Mouse (Mus musculus) MEL (cell line): ENCODE data around the gene Jmjd8. TPM values are rescaled to one million over a fixed set of nuclear protein-coding genes. Genes with fewer than 3 reads are reported as not detected.

Source experiments
- DNase-seq: peaks from one replicate; pipeline ENCODE4 v3.0.0; 2011; ENCODE audit warnings: low read depth, low spot score
- H3K27ac ChIP-seq: 2 replicates; pipeline ENCODE4 v1.5.1; 2012; ENCODE audit warnings: low read depth, mild to moderate bottlenecking, control low read depth, low read length, moderate library complexity; ENCODE audit not compliant: control insufficient read depth
- H3K27me3 ChIP-seq, 2 experiments: fragments of 150-350 bp in 1 of 2; sonication (generic) in 1 of 2; 2 replicates each; pipeline ENCODE4 v1.6.1; 2012; ENCODE audit warnings: low read length in 2 of 2, mild to moderate bottlenecking in 2 of 2, improper control_type of control experiment in 1 of 2, moderate library complexity in 1 of 2; ENCODE audit not compliant: insufficient read depth in 2 of 2, control insufficient read depth in 1 of 2
- H3K36me3 ChIP-seq, 2 experiments: 2 replicates each; pipeline ENCODE4 v1.6.1; 2012 to 2014; ENCODE audit warnings: low read length in 2 of 2, improper control_type of control experiment in 1 of 2, inconsistent platforms in 1 of 2, mild to moderate bottlenecking in 1 of 2; ENCODE audit not compliant: insufficient read depth in 2 of 2, control insufficient read depth in 1 of 2
- H3K4me1 ChIP-seq, 2 experiments: fragments of 150-350 bp in 1 of 2; sonication (generic) in 1 of 2; 2 replicates each; pipeline ENCODE4 v1.6.1; 2012; ENCODE audit warnings: low read length in 2 of 2, improper control_type of control experiment in 1 of 2, mild to moderate bottlenecking in 1 of 2; ENCODE audit not compliant: insufficient read depth in 2 of 2, control insufficient read depth in 1 of 2
- H3K4me3 ChIP-seq, 2 experiments: fragments of 150-350 bp in 1 of 2; sonication (generic) in 1 of 2; 2 replicates each; pipeline ENCODE4 v1.5.1; 2012; ENCODE audit warnings: low read depth in 2 of 2, low read length in 2 of 2, mild to moderate bottlenecking in 2 of 2, moderate library complexity in 2 of 2, control low read depth in 1 of 2, improper control_type of control experiment in 1 of 2; ENCODE audit not compliant: control insufficient read depth in 1 of 2, insufficient read depth in 1 of 2
- H3K79me2 ChIP-seq: 2 replicates; pipeline ENCODE4 v1.6.1; 2012; ENCODE audit warnings: mild to moderate bottlenecking, low read length, moderate library complexity; ENCODE audit not compliant: control insufficient read depth, poor library complexity, insufficient read depth
- H3K9ac ChIP-seq: 2 replicates; pipeline ENCODE4 v1.6.1; 2012; ENCODE audit warnings: low read depth, mild to moderate bottlenecking, control low read depth, low read length, moderate library complexity; ENCODE audit not compliant: control insufficient read depth, poor library complexity, severe bottlenecking
- H3K9me3 ChIP-seq: fragments of 150-350 bp; sonication (generic); replicated peaks from 2 replicates; pipeline ENCODE4 v1.6.1; 2012; ENCODE audit warnings: mild to moderate bottlenecking, low read length, improper control_type of control experiment, moderate library complexity; ENCODE audit not compliant: insufficient read depth
- BHLHE40 ChIP-seq: IDR thresholded peaks from 2 replicates; pipeline ENCODE4 v1.6.1; 2012; ENCODE audit warnings: low read depth, mild to moderate bottlenecking, inconsistent platforms, low read length, improper control_type of control experiment, borderline replicate concordance
- CHD2 ChIP-seq: IDR thresholded peaks from 2 replicates; pipeline ENCODE4 v1.6.1; 2011; ENCODE audit warnings: low read length, improper control_type of control experiment
- E2F4 ChIP-seq: IDR thresholded peaks from 2 replicates; pipeline ENCODE4 v1.6.1; 2011; ENCODE audit warnings: low read depth, low read length, improper control_type of control experiment, borderline replicate concordance
- ELF1 ChIP-seq: IDR thresholded peaks from 2 replicates; pipeline ENCODE4 v1.6.1; 2014; ENCODE audit warnings: low read depth, mild to moderate bottlenecking, inconsistent platforms, low read length, improper control_type of control experiment, moderate library complexity
- EP300 ChIP-seq, 2 experiments: IDR thresholded peaks; 2 replicates each; pipeline ENCODE4 v1.6.1; 2011; ENCODE audit warnings: improper control_type of control experiment in 2 of 2, low read length in 2 of 2, low read depth in 1 of 2, mild to moderate bottlenecking in 1 of 2
- ETS1 ChIP-seq: IDR thresholded peaks from 2 replicates; pipeline ENCODE4 v1.6.1; 2012; ENCODE audit warnings: low read depth, mild to moderate bottlenecking, inconsistent platforms, low read length, improper control_type of control experiment, moderate library complexity
- GABPA ChIP-seq: IDR thresholded peaks from 2 replicates; pipeline ENCODE4 v1.6.1; 2012; ENCODE audit warnings: low read depth, mild to moderate bottlenecking, inconsistent platforms, low read length, improper control_type of control experiment, moderate library complexity
- GATA1 ChIP-seq: IDR thresholded peaks from 2 replicates; pipeline ENCODE4 v1.6.1; 2011; ENCODE audit warnings: low read depth, low read length, improper control_type of control experiment
- HCFC1 ChIP-seq: IDR thresholded peaks from 2 replicates; pipeline ENCODE4 v1.6.1; 2012; ENCODE audit warnings: low read depth, mild to moderate bottlenecking, inconsistent platforms, low read length, improper control_type of control experiment, moderate library complexity
- JUND ChIP-seq: IDR thresholded peaks from 2 replicates; pipeline ENCODE4 v1.6.1; 2011; ENCODE audit warnings: low read depth, mild to moderate bottlenecking, improper control_type of control experiment, low read length
- KAT2A ChIP-seq: conservative IDR thresholded peaks from 2 replicates; pipeline ENCODE4 v1.6.1; 2012; ENCODE audit warnings: low read depth, low read length, improper control_type of control experiment, inconsistent platforms
- MAFK ChIP-seq: IDR thresholded peaks from 2 replicates; pipeline ENCODE4 v1.6.1; 2011; ENCODE audit warnings: low read depth, mild to moderate bottlenecking, low read length, improper control_type of control experiment, borderline replicate concordance
- MAX ChIP-seq: IDR thresholded peaks from 2 replicates; pipeline ENCODE4 v1.6.1; 2011; ENCODE audit warnings: low read length, improper control_type of control experiment
- MAZ ChIP-seq: IDR thresholded peaks from 2 replicates; pipeline ENCODE4 v1.6.1; 2012; ENCODE audit warnings: low read depth, mild to moderate bottlenecking, inconsistent platforms, low read length, improper control_type of control experiment
- MEF2A ChIP-seq: IDR thresholded peaks from 2 replicates; pipeline ENCODE4 v1.6.1; 2014; ENCODE audit warnings: low read depth, mild to moderate bottlenecking, inconsistent platforms, low read length, improper control_type of control experiment; ENCODE audit not compliant: poor library complexity, insufficient replicate concordance, severe bottlenecking; ENCODE audit errors: extremely low read depth
- MXI1 ChIP-seq: IDR thresholded peaks from 2 replicates; pipeline ENCODE4 v1.6.1; 2011; ENCODE audit warnings: mild to moderate bottlenecking, low read depth, low read length, improper control_type of control experiment
- MYB ChIP-seq: IDR thresholded peaks from 2 replicates; pipeline ENCODE4 v1.6.1; 2011; ENCODE audit warnings: mild to moderate bottlenecking, low read depth, low read length, improper control_type of control experiment
- MYC ChIP-seq: IDR thresholded peaks from 2 replicates; pipeline ENCODE4 v1.6.1; 2011; ENCODE audit warnings: low read depth, mild to moderate bottlenecking, low read length, improper control_type of control experiment, moderate library complexity
- NRF1 ChIP-seq: IDR thresholded peaks from 2 replicates; pipeline ENCODE4 v1.6.1; 2014; ENCODE audit warnings: low read depth, mild to moderate bottlenecking, inconsistent platforms, low read length, improper control_type of control experiment, moderate library complexity; ENCODE audit not compliant: poor library complexity, insufficient read depth, severe bottlenecking
- POLR2AphosphoS5 ChIP-seq: IDR thresholded peaks from 2 replicates; pipeline ENCODE4 v1.6.1; 2012; ENCODE audit warnings: low read depth, borderline replicate concordance, mild to moderate bottlenecking, inconsistent platforms, low read length, moderate library complexity, mixed read lengths
- RAD21 ChIP-seq: IDR thresholded peaks from 2 replicates; pipeline ENCODE4 v1.6.1; 2011; ENCODE audit warnings: mild to moderate bottlenecking, low read depth, low read length, improper control_type of control experiment
- RCOR1 ChIP-seq: IDR thresholded peaks from 2 replicates; pipeline ENCODE4 v1.6.1; 2012; ENCODE audit warnings: low read depth, mild to moderate bottlenecking, inconsistent platforms, low read length, improper control_type of control experiment
- SIN3A ChIP-seq: IDR thresholded peaks from 2 replicates; pipeline ENCODE4 v1.6.1; 2012; ENCODE audit warnings: low read length, improper control_type of control experiment, inconsistent platforms
- SMC3 ChIP-seq: IDR thresholded peaks from 2 replicates; pipeline ENCODE4 v1.6.1; 2011; ENCODE audit warnings: low read depth, low read length, improper control_type of control experiment
- TBP ChIP-seq: IDR thresholded peaks from 2 replicates; pipeline ENCODE4 v1.8.0; 2011; ENCODE audit warnings: low read depth, low read length, improper control_type of control experiment
- TCF12 ChIP-seq: IDR thresholded peaks from 2 replicates; pipeline ENCODE4 v1.6.1; 2014; ENCODE audit warnings: low read depth, mild to moderate bottlenecking, inconsistent platforms, low read length, improper control_type of control experiment, moderate library complexity
- UBTF ChIP-seq: IDR thresholded peaks from 2 replicates; pipeline ENCODE4 v1.6.1; 2012; ENCODE audit warnings: low read depth, mild to moderate bottlenecking, inconsistent platforms, low read length, improper control_type of control experiment, moderate library complexity, borderline replicate concordance; ENCODE audit not compliant: insufficient read depth
- USF1 ChIP-seq: IDR thresholded peaks from 2 replicates; pipeline ENCODE4 v1.6.1; 2014; ENCODE audit warnings: low read depth, mild to moderate bottlenecking, inconsistent platforms, low read length, improper control_type of control experiment, moderate library complexity
- USF2 ChIP-seq, 2 experiments: IDR thresholded peaks; 2 replicates each; pipeline ENCODE4 v1.6.1; 2011 to 2012; ENCODE audit warnings: improper control_type of control experiment in 2 of 2, low read length in 2 of 2, borderline replicate concordance in 1 of 2, inconsistent platforms in 1 of 2, low read depth in 1 of 2, mild to moderate bottlenecking in 1 of 2; ENCODE audit not compliant: insufficient read depth in 1 of 2
- ZC3H11A ChIP-seq: IDR thresholded peaks from 2 replicates; pipeline ENCODE4 v1.6.1; 2012; ENCODE audit warnings: low read depth, mild to moderate bottlenecking, inconsistent platforms, low read length, improper control_type of control experiment
- ZKSCAN1 ChIP-seq: IDR thresholded peaks from 2 replicates; pipeline ENCODE4 v1.6.1; 2012; ENCODE audit warnings: low read depth, mild to moderate bottlenecking, inconsistent platforms, low read length, improper control_type of control experiment, moderate library complexity
- ZMIZ1 ChIP-seq: IDR thresholded peaks from 2 replicates; pipeline ENCODE4 v1.6.1; 2012; ENCODE audit warnings: low read depth, mild to moderate bottlenecking, inconsistent platforms, low read length, improper control_type of control experiment, moderate library complexity
- ZNF384 ChIP-seq: IDR thresholded peaks from 2 replicates; pipeline ENCODE4 v1.6.1; 2012; ENCODE audit warnings: low read depth, mild to moderate bottlenecking, inconsistent platforms, low read length, improper control_type of control experiment
- polyA plus RNA-seq, 2 experiments: library from polyadenylated mRNA; stranded (reverse) in 1 of 2; unstranded in 1 of 2; fragments of >175 nt in 1 of 2; fragments of >200 nt in 1 of 2; gene quantifications; 2 replicates each; pipeline versions ENCODE4 v1.2.1 to v1.2.4; 2012; ENCODE audit warnings: low replicate concordance in 2 of 2, low read depth in 1 of 2; ENCODE audit not compliant: insufficient read length in 2 of 2, insufficient read depth in 1 of 2, missing spikeins in 1 of 2
- total RNA-seq: library from RNA; depleted of rRNA; stranded (reverse); fragments of 300-350 nt; gene quantifications from 2 replicates; pipeline ENCODE4 v1.2.3, GENCODE M21; 2012; rRNA removed

Gene Jmjd8
- total RNA-seq (12.9 and 13.1 TPM in 2 replicates), polyA plus RNA-seq (10 to 100 TPM in 1 of 2 experiments, not detected in 1; 23.9 TPM)

- DNase-seq, result peak; percentile 91
- Histone ChIP-seq H3K27me3 (no peaks in the 10 kb centered on the region), H3K9me3 (no peaks in the 10 kb centered on the region), H3K4me1 (peaks cover 2 to 41% of the 10 kb centered on the region in 2 experiments; a peak in 3 of 4 replicates), H3K4me3 (peak within 1 kb of the TSS; percentile 81 to 89), H3K27ac (peak within 1 kb of the TSS; percentile 72), H3K9ac (peak within 1 kb of the TSS; percentile 83), H3K79me2 (peaks cover 66% of the 10 kb centered on the region), H3K36me3 (peaks cover 0 to 13% of the 10 kb centered on the region in 2 experiments; a peak in 2 of 4 replicates)
- TF ChIP-seq KAT2A, result peak; percentile 45; the same call in 1 of the 2 replicates
- TF ChIP-seq ETS1, result 0 out of 2 replicates have a peak, but pooled peaks have one; percentile 42
- no peak for TF ChIP-seq JUND
- 0 out of 2 replicates have a peak, but pooled peaks have one; percentile 36 for TF ChIP-seq USF1
- no peak for TF ChIP-seq ZC3H11A
- no peak for TF ChIP-seq MYB
- TF ChIP-seq UBTF, result no peak
- peak; percentile 71 for TF ChIP-seq ELF1
- TF ChIP-seq TBP, result peak; percentile 64
- TF ChIP-seq E2F4, result peak; percentile 63; the same call in 1 of the 2 replicates
- TF ChIP-seq POLR2AphosphoS5, result peak; percentile 82
- peak; percentile 75 for TF ChIP-seq MYC
- TF ChIP-seq USF2 (IDR thresholded peaks at IDR 0.05; ENCODE audit: borderline replicate concordance in 1 of 2, insufficient read depth in 1 of 2, low read depth in 1 of 2, low read length in 2 of 2), result no peak
- TF ChIP-seq CHD2, result no peak
- peak; percentile 64; the same call in 1 of the 2 replicates for TF ChIP-seq ZKSCAN1
- TF ChIP-seq RCOR1, result no peak; the same call in 1 of the 2 replicates
- peak; percentile 84 for TF ChIP-seq HCFC1
- no peak for TF ChIP-seq ZNF384
- TF ChIP-seq BHLHE40, result no peak
- TF ChIP-seq MXI1, result peak; percentile 86
- TF ChIP-seq TCF12, result peak; percentile 68
- TF ChIP-seq EP300 (IDR thresholded peaks at IDR 0.05; ENCODE audit: low read depth in 1 of 2, low read length in 2 of 2), result 0 out of 4 replicates have a peak, but pooled peaks of 1 of the 2 experiments have one; percentile 12
- no peak for TF ChIP-seq GABPA
- TF ChIP-seq MAFK, result no peak
- no peak for TF ChIP-seq RAD21
- no peak; the same call in 1 of the 2 replicates for TF ChIP-seq SMC3
- TF ChIP-seq MAZ, result 0 out of 2 replicates have a peak, but pooled peaks have one; percentile 38
- TF ChIP-seq MEF2A, result no peak
- TF ChIP-seq GATA1, result no peak; the same call in 1 of the 2 replicates
- peak; percentile 79 for TF ChIP-seq MAX
- peak; percentile 90 for TF ChIP-seq ZMIZ1
- TF ChIP-seq SIN3A, result peak; percentile 85
- TF ChIP-seq NRF1, result peak; percentile 46; the same call in 1 of the 2 replicates
Observed at GRCm38 (mm10) chr17:25828712-25829557, at the start of gene Jmjd8. Gene Jmjd8, plus strand, starts transcription at chr17:25828867.
